Mouse (Mus musculus) liver, embryonic 14.5 days (tissue): ENCODE results near the gene Slc25a19.

Experiments
- CTCF ChIP-seq: IDR thresholded peaks from 2 replicates; pipeline ENCODE4 v1.5.1; 2016; ENCODE audit warnings: antibody characterized with exemption, low read depth, control low read depth
- EP300 ChIP-seq: IDR thresholded peaks from 2 replicates; pipeline ENCODE4 v1.6.1; 2016; ENCODE audit warnings: antibody characterized with exemption, low read depth

DNA sequence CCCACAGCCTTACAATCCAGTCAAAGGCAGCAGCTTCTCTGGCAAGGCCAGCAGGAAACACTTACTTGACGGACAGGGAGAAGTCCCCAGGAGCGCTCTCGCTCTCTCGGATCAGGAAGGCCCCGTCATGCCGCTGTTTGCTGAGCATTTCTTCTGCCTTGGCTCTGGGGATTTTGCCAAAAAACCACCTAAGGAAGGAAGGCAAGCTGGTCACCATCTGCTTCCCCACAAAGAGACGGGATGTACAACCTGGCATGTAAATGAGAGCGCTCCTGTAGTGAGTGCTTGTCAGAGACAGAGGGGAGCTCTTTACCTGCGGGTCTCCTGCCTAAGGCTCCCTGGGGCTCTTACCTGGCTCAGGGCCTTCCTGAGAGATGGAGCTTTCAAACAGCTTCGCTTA, 21.6 kb upstream of the Slc25a19 start:
- no peak for TF ChIP-seq CTCF
- TF ChIP-seq EP300: no peak
